Mouse (Mus musculus): Measurements from ENCODE around the gene Mrpl17.
"Not testable (repeated sequence)": the region's sequence is repeated elsewhere in the genome, so short reads cannot be mapped to it uniquely, and the experiment has no call there.

Gene Mrpl17

GRCm38 (mm10) chr7:105810877-105811489 lies at the start of gene Mrpl17:
TSS of gene Mrpl17 (minus strand) at chr7:105811099.
- peak; percentile 100 for DNase-seq

DNA sequence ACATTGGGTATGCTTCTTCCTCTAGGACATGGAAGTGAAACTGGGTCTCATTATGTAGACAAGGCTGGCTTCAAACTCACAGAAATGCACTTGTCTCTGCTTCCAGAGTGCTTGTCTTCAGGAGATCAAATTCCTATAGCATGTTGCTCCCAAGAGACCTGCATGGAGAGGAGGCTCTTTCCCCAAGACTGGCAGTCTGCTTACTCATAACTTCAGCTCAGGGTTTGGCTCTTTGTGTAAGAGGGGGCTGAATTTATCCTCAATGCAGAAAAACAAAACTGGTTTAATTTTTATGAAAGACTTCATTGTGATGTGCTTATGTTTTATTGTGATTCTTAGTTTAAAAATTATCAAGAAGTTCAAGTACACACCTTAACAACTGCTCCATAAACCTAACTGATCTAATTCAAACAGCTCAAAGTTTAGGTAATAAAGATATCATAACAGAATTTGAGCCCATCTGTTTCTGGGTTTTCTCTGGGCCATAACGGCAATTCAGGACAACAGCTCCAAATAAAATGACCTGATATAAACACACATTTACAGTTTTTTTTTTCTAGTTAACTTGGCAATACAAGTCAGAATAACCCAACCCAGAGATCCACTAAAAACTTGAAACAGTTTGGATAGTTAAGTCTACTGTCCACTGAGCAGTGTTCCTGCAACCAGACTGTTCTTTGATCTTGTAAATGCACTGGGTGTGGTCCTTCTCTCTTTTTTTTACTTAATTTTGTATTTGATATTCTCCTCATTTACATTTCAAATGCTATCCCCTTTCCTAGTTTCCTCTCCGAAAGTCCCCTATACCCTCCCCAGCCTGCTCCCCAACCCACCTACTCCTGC lies 45.0 kb upstream of the Mrpl17 start:
- not testable (repeated sequence) for DNase-seq

DNA sequence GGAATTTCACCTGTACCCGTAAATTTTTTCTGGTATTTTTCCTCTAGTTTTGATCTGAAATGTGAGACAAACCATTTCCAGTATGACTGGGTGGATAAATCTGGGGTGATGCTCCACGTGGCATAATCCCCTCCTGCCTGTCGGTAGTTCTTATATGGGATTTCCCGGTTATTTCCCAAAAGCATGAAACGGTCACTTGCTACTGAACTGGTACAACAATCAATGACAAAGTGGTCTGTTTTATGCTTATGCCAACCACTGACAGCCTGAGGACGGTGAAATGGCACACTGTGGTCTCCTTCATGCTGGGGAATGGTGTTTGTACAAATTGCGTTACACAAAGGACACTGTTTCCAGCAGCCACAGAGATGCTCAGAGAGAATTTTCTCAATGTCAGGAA lies 13.4 kb upstream of the Mrpl17 start:
- no peak for DNase-seq

- no peak for DNase-seq
Observed at GRCm38 (mm10) chr7:105818483-105818882, 7.6 kb upstream of the Mrpl17 start.

DNA sequence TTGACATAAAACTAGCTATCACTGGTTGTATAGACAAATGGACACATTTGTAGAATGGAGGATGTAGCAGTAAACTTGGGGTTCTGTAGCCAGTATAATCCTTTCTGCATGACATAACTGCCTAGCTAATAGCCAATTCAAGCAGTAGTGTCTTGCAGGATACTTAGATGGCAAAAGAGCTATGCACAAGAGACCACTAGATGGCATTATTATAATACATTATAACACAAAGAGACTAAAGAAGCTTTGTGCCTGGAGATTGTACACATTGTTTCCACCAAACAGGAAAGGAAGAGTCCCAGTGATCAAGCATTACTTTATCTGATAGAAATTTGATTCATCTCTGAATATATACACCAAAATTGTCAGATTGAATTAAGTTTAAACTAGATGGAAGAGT lies 5.8 kb upstream of the Mrpl17 start:
- no peak for DNase-seq

GRCm38 (mm10) chr7:105813326-105813725 lies 2.4 kb upstream of the Mrpl17 start:
- no peak for DNase-seq

- no peak for DNase-seq
Observed at GRCm38 (mm10) chr7:105812566-105812965, 1.7 kb upstream of the Mrpl17 start.

DNA sequence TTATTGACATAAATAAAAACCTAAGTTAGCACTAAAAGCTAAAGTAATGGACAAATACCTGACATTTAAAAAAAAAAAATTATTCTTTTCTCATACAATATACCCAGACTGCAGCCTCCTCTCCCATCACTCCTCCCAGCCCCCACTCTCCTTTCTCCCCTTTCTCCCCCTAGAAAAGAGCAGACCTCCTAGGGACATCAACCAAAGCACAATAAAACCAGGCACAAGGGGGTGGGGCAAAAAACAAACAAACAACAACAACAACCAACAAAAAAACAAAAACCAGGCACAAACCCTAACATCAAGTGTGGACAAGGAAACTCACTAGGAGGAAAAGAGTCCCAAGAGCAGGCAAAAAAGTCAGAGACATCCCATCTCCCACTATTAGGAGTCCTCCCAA lies 617 bp upstream of the Mrpl17 start:
- DNase-seq = no peak

DNA sequence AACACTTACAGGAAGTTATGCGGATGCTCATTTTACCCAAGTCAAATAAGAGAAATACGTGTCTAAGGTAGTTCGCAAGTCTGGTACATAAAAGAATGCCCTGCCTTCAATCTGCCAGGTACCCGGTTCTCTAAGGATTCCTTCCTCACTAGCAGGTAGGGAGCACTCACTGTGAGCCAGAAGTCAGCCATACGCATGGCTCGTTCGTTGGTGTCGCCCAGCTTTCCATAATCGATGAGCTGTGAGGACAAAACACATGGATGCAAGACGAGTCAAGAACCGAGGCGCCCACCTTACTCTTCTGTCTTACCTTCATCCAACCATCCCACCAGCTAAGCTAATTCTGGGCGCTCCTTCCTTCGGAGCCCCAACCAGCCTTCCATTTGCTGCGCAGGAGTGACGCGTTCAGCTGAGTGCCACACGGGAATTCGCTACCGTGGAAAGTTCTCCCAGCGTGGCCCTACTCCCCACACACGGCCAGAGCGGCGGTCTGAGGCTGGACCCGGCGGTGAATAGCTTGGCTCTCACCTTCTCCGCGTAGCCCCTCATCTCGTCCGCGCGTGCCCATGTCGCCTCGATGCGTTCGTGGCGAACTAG lies 521 bp downstream of the Mrpl17 start:
- no peak for DNase-seq

DNA sequence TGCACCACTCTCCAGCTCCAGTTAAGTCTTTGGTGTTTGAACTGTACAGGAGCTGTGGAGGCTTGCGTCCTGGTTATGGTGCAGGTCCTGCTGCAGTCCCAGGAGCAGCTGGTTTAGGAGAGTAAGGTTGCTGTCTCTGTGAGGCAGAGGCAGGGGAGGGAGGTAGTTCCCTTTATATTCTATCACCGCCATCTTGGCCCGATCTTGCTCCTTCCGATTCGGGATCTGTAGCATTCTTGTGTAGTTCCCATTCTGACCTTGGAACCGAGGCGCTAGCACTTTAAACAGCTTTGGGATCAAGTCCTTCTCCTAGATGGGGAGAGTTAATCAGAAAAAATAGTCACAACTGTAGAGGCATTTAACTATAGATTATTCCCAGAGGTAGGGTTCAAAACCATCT lies 1.1 kb downstream of the Mrpl17 start:
- DNase-seq = no peak

DNA sequence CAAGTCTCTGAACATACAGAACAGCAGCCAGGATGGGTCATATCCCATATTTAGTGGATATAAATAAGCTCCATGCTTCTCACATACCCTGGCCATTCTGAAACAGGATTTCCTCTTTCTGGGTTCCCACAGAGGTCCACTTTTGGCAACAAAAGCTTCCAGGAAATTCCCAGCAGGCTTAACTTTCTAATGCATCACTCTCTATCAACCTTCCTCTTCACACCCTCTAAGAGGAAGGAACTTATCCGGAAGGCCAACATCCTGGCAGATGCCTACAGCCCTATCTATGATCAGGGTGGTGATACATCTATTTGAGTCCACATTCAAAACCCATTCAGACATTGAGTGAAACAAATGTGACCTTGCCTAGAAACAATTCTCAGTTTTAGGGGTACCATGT lies 2.5 kb downstream of the Mrpl17 start:
- DNase-seq = peak in 1 of 2 experiments; percentile 25

DNA sequence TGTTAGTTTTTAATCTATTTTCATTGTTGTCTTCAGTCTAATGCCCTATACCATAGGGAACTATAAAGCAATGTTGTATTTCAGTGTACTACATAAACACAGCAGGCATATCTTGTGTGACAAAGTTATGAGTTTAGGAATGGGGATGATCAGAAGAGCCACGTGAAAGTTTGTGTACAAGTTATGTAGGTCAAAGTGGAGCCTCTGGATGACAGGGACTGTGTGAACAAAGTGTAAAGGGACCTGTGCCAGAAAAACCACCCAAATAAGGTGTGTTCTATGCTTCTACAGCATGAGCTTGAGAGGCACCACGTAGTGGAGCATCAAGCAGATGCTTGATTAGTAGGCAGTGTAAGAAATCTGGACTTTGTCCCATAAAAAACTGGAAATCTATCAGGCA lies 4.2 kb downstream of the Mrpl17 start:
- DNase-seq = no peak

GRCm38 (mm10) chr7:105806125-105806524 lies 4.8 kb downstream of the Mrpl17 start:
- no peak for DNase-seq

DNA sequence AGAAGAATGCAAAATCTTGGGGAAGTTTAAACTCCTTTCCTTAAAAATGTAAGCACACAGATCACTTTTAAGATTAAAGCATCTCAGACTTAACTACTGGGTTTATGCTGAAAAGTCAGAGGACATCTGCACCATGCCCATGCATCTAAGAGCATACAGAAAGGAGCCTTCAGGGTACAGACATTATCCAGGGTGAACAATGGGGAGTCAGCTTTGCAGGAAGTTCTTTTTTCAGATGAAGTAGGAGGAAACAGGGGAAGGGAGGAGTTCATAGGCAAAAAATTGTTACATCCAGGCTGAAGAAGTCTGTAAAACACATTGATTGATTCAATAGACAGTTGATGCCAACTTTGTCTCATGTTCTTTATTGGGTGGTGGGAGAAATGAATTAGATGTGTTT lies 7.5 kb downstream of the Mrpl17 start:
- no peak for DNase-seq

DNA sequence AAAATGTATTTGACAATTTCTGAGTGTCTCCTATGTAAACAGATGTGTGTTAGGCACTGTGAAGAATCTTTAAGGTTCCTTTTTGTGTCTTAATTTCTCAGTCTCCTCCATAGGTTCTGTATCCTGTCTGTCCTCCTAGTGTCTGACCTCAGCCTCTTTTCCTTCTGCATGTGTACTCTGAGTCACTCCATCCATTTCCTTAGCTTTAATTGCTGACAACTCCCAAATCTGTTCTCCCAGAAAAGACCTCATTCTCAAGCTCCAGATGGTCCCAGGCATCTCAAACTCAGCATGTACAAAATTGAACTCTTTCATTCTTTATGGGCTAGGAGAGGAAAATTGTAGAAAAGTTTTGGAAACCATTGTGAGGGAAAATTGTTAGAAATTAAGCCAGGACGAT lies 8.1 kb downstream of the Mrpl17 start:
- no peak for DNase-seq

DNA sequence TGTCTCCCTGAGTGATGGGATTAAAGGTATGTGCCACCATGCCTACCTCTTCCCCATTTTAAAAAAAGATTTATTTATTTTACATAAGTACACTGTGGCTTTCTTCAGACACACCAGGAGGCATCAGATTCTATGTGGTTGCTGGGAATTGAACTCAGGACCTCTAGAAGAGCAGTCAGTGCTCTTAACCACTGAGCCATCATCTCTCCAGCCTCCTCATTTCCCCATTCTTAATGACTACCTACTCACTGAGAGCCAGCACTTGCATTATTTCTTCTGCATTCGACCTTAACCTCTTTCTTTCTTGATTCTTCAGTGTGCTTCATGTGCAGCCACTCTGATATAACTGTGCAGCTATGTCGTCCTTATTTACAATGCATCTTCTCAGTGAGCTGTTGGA lies 8.6 kb downstream of the Mrpl17 start:
- no peak for DNase-seq

DNA sequence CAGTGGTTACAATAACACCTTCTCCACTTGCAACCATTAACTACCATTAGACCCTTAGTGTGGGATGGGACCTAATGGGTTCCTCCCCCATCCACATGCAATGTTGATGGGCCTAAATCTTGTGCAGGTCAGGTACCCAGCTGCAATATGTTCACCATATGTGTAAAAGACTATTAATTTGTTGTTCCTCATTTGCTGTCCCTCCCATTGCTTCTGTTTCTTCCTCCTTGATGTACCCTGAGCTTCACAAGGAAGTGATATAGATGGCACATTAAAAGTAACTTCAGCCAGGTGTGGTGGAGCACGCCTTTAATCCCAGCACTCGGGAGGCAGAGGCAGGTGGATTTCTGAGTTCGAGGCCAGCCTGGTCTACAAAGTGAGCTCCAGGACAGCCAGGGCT lies 13.9 kb downstream of the Mrpl17 start:
- no peak for DNase-seq

- no peak for DNase-seq
Observed at GRCm38 (mm10) chr7:105795759-105796366, 15.0 kb downstream of the Mrpl17 start.

- DNase-seq = no peak
Observed at GRCm38 (mm10) chr7:105793701-105794100, 17.2 kb downstream of the Mrpl17 start.

DNA sequence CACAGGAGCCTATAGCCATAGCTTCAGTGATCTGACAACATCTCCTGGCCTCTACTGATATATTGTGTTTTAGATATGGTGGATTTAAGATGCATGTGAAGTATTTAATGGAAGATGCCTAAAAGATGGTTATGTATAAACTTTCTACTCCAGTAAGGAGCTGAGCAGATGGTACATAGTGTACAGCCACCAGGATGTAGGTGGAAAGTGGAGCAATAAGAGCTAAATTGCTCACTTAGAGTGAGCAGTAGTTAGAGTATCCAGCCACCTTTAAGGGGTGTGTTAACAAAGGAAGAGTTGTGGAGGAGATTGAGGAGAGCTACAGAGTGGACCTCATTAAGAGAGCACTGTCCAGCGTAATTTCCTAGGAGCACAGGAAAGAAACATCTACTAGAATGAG lies 19.8 kb downstream of the Mrpl17 start:
- DNase-seq = no peak

DNA sequence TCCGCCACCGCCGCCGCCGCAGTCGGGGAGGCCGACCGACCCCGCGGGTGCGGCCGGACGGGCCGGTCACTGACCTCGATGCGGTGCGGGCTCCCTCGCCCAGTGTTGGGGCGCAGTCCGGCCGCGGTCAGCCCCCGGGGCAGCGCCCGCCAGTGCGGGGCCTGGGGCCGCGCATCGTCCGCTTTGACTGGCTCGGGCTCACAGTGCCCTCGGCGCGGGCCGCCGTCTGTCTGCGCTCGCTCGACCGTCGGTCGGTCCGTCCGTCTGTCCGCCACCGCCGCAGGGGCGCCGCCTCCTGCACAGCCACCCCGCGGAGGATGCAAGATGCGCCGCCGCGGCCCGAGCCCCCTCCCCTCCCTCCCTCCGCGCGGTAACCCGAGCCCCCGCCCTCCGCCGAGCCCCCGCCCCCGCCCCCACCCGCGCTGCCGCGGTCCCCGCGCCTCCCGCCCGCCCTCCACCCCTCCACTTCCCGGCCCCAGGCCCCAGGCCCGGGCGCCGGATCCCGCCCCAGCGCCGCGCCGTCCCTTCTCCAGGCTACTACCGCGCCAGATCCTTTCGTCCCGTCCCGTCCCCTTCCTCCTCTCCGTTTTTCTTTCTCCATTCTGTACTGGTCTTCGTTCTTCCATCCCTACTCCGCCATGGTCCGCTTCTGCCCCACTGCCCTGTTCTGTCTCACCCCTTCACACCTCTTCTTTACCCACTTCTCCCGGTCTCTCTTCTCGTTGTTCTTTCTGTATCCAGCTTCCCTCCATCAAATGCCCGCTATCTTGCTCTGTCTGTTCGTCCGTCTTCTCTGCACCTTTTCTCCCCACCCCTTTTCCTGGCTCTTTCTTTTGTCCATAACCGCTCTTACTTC lies 23.4 kb downstream of the Mrpl17 start, which contains the start of gene Dchs1:
Gene Dchs1 (minus strand): TSS at position 370 of the 856 bp plus-strand sequence.
- DNase-seq = peak; percentile 51 to 64

DNA sequence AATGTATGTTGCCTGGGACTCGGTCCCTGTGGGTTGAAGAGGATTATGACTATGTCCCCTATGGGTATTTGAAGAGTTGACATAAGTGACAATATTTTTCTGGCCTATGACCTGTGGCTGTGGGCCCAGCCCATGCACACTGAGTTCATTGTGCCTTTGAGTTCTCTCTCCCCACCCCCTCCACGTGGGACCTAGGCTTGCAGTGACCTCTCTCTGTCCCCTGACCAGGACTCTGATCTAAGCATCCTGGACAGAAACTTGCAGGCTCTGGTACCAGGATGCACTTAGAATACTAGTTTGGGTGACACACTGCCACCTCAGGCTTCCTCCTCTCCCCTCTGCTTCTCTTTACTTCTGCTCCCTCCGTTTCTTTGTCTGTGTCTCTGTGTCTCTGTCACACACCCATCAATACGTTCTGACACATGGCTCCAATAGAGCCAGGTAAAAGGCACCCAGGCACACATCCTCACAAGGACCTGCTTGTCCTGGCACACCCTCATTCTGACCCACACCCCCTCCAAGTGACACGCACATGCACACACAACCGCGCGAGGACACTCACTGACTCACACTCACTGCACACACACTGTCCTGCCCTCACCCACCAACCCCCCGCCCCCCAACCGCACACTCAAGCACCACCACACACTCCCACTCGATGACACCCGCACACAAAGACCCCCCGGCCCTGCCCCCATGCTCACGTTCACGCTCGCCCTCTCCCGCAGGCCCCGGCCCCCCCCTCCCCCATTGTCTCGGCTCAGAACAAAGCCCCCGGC lies 24.2 kb downstream of the Mrpl17 start:
- no peak for DNase-seq
